ENCODE assay signal across 24 mouse cellular contexts in genomic region chr11:16978161-16978707, GRCm38 (mm10). TPM values are rescaled to one million over a fixed set of nuclear protein-coding genes. Genes with fewer than 3 reads are reported as not detected.
DNase-seq lines count a peak whose midpoint lies in the region; ATAC-seq and TF ChIP-seq lines count a peak whose summit lies in the region.
"Had no signal": no experiment of that assay in that cellular context is flagged by ENCODE, and none has a peak within 500 bp of the region (broad histone marks: within the 10 kb centered on the region; RNA-seq: fewer than 3 reads in every experiment).

No protein-coding gene starts in this region.

- no peak for TF ChIP-seq CTCF in bone marrow, adult 2 months (IDR thresholded peaks at IDR 0.05; ENCODE audit: control insufficient read depth, insufficient read depth, low read length)

- peak; percentile 82 for ATAC-seq in megakaryocyte, adult 5-6 weeks (ENCODE audit: poor library complexity, severe bottlenecking)
- no peak for ATAC-seq in erythroblast, adult 5-6 weeks (replicated peaks; ENCODE audit: low FRiP score, poor library complexity, severe bottlenecking)
- ATAC-seq: forebrain, embryonic 15.5 days; hindbrain, postnatal 0 days; intestine, postnatal 0 days had no signal

- 9% methylated on average over 5 of the region's 5 CpGs for WGBS in bone marrow, adult 2 months

- peak overlapping the region; percentile 87; the same call in 1 of the 2 replicates for H3K27ac ChIP-seq in bone marrow, adult 2 months (ENCODE audit: control insufficient read depth, insufficient read depth, low read depth, low read length, poor library complexity)
- H3K27ac ChIP-seq: embryonic facial prominence, embryonic 12.5 days; forebrain, embryonic 15.5 days; hindbrain, postnatal 0 days; kidney, embryonic 15.5 days; limb, embryonic 10.5 days; liver, embryonic 13.5 days; midbrain, embryonic 10.5 days; neural tube, embryonic 12.5 days had no signal

- DNase-seq in spleen, postnatal 36 days (ENCODE audit: low spot score in 2 of 2): peak; percentile 63 to 74
- DNase-seq in spleen, postnatal 14 days (ENCODE audit: low spot score in 2 of 2): no peak
- DNase-seq in MN1 (ENCODE audit: low spot score): no peak
- no peak for DNase-seq in adrenal gland, postnatal 4 days (ENCODE audit: low spot score in 2 of 2)
- DNase-seq: adrenal gland, postnatal 10 days; cerebellum, adult 8-10 months; gastrocnemius, postnatal 14 days; heart, postnatal 4 days; liver, embryonic 13.5 days; right cerebral cortex, adult 18-20 months; thymus, postnatal 25 days had no signal

- no peak overlapping the region for H3K4me3 ChIP-seq in bone marrow, adult 2 months (replicated peaks; ENCODE audit: control insufficient read depth, low read depth, low read length)
- H3K4me3 ChIP-seq: embryonic facial prominence, embryonic 12.5 days; forebrain, embryonic 15.5 days; heart, adult 2 months; heart, embryonic 15.5 days; kidney, embryonic 15.5 days; limb, embryonic 10.5 days; liver, embryonic 13.5 days; midbrain, embryonic 10.5 days; neural tube, embryonic 12.5 days had no signal

- peaks cover 3% of the 10 kb centered on the region for H3K4me1 ChIP-seq in bone marrow, adult 2 months (ENCODE audit: control insufficient read depth, insufficient read depth, low read length)
- H3K4me1 ChIP-seq: embryonic facial prominence, embryonic 12.5 days; forebrain, embryonic 15.5 days; kidney, embryonic 15.5 days; limb, embryonic 10.5 days; midbrain, embryonic 10.5 days; neural tube, embryonic 12.5 days had no signal

- TF ChIP-seq POLR2A in bone marrow, adult 2 months (IDR thresholded peaks at IDR 0.05; ENCODE audit: borderline replicate concordance, control insufficient read depth, low read depth, low read length): no peak

RNA-seq across cellular contexts. Expression of gene Fbxo48, which starts 27.1 kb away (rescaled TPM):
- 1.9 and 4.9 TPM in 2 replicates for polyA plus RNA-seq in bone marrow, adult 2 months (2011; ENCODE audit: insufficient read depth, insufficient read length, low replicate concordance, missing spikeins)
- 10.6 and 11.4 TPM in 2 replicates for total RNA-seq in megakaryocyte, adult 5-6 weeks (2015)
- 11.3 and 12.2 TPM in 2 replicates for total RNA-seq in megakaryocyte, adult 5-6 weeks (2017)
- 2.3 and 14.6 TPM in 2 replicates for total RNA-seq in erythroblast, adult 5-6 weeks (2015; ENCODE audit: low replicate concordance)
- total RNA-seq in erythroblast, adult 5-6 weeks (2017; ENCODE audit: low replicate concordance): 9.0 and 11.3 TPM in 2 replicates
- total RNA-seq in adrenal gland, postnatal 4 days (2021): 1 to 10 TPM; 3.4 to 4.4 TPM

Comparison
In these comparisons a context has a peak if more than half of its experiments do, and no peak if none do; other contexts are left out.
1. DNase-seq: peak in spleen, postnatal 36 days (2 of 2); none in spleen, postnatal 14 days (0 of 2), MN1 (single experiment) and adrenal gland, postnatal 4 days (0 of 2).